Mouse (Mus musculus) neutrophil, adult 83 days (primary cell): ENCODE results near the gene Gm5136. TPM values are rescaled to one million over a fixed set of nuclear protein-coding genes. Genes with fewer than 3 reads are reported as not detected.

Experiments
- total RNA-seq, 2 experiments: library from RNA; stranded (reverse); gene quantifications; one replicate each; pipeline ENCODE4 v1.2.4; 2023

Gene Gm5136
- total RNA-seq = not detected

DNA sequence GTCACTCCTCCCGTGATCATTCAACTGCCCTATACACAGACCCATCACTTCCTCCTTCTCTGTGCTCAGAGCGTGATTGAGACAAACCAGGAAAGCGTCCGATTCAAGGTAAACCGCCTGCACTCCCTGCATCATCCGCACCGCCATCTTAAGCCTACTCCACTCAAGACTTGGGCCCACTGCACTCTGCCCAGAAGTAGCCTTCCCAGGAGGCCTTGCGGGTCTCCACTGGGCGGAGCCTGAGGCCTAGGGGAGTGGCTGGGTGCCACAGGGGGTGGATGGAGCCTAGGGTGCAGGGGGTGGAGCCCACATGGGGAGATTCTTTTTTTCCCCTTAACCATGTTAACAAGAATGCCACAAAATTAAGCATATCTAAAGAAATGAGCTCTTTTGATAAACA is at the start of gene Gm5136:
Gm5136 (minus strand) TSS at position 215 of the 400 bp plus-strand sequence.

